Mouse (Mus musculus) stomach, postnatal 0 days (tissue): ENCODE measurements around the gene Vtcn1. TPM values are rescaled to one million over a fixed set of nuclear protein-coding genes. Genes with fewer than 3 reads are reported as not detected.
"Not testable (repeated sequence)": the region's sequence is repeated elsewhere in the genome, so short reads cannot be mapped to it uniquely, and the experiment has no call there.

Experiments
- ATAC-seq: fragments of 200-750 bp; cut with Nextera tagmentation; 2 replicates; pipeline ENCODE4 v1.8.0; 2017; ENCODE audit not compliant: low FRiP score, low TSS enrichment
- DNase-seq: peaks from one replicate; pipeline ENCODE4 v3.0.0-alpha.2; 2016; ENCODE audit warnings: low spot score
- H3K27ac ChIP-seq: fragments of 300-500 bp; sonication (generic); replicated peaks from 2 replicates; pipeline ENCODE4 v1.5.1; 2014; ENCODE audit warnings: mild to moderate bottlenecking, control low read depth
- H3K27me3 ChIP-seq: fragments of 300-500 bp; sonication (generic); 2 replicates; pipeline ENCODE4 v1.6.1; 2014; ENCODE audit warnings: low read length; ENCODE audit not compliant: control insufficient read depth, insufficient read depth
- H3K36me3 ChIP-seq: fragments of 300-500 bp; sonication (generic); 2 replicates; pipeline ENCODE4 v1.6.1; 2014; ENCODE audit warnings: low read length, mixed read lengths; ENCODE audit not compliant: control insufficient read depth, insufficient read depth
- H3K4me1 ChIP-seq: fragments of 300-500 bp; sonication (generic); replicated peaks from 2 replicates; pipeline ENCODE4 v1.6.1; 2014; ENCODE audit warnings: antibody characterized with exemption; ENCODE audit not compliant: control insufficient read depth, insufficient read depth
- H3K4me2 ChIP-seq: fragments of 300-500 bp; sonication (generic); replicated peaks from 2 replicates; pipeline ENCODE4 v1.6.1; 2014; ENCODE audit warnings: low read depth, mild to moderate bottlenecking, control low read depth, moderate library complexity
- H3K4me3 ChIP-seq: fragments of 300-500 bp; sonication (generic); 2 replicates; pipeline ENCODE4 v1.5.1; 2014; ENCODE audit warnings: low read depth, low read length, control low read depth
- H3K9ac ChIP-seq: fragments of 300-500 bp; sonication (generic); 2 replicates; pipeline ENCODE4 v1.6.1; 2014; ENCODE audit warnings: mild to moderate bottlenecking, low read length, control low read depth, mixed read lengths
- H3K9me3 ChIP-seq: fragments of 300-500 bp; sonication (generic); 2 replicates; pipeline ENCODE4 v1.6.1; 2016; ENCODE audit warnings: low read length; ENCODE audit not compliant: control insufficient read depth
- CTCF ChIP-seq: IDR thresholded peaks from 2 replicates; pipeline ENCODE4 v1.5.1; 2016; ENCODE audit warnings: antibody characterized with exemption, low read depth, mild to moderate bottlenecking, moderate library complexity
- EP300 ChIP-seq: optimal IDR thresholded peaks from 2 replicates; pipeline ENCODE3; 2016; ENCODE audit warnings: antibody characterized with exemption
- WGBS: fragments of 180-500 bp; shearing (Covaris S2); extraction: QIAGEN DNeasy Blood & Tissue Kit; methylation state at CpG from one replicate; pipeline ENCODE4 v1.1.7; 2014; 5-methylcytosine and 5-hydroxymethylcytosine counted together
- polyA plus RNA-seq: library from polyadenylated mRNA; unstranded; fragments of >200 nt; fragmentation: Nextera tagmentation; extraction: Ambion mirVana; gene quantifications from 2 replicates; pipeline ENCODE4 v1.2.1, GENCODE M21; 2015

The Vtcn1 gene
- polyA plus RNA-seq, 1 experiment from 2014 or later = 1.7 TPM

DNA sequence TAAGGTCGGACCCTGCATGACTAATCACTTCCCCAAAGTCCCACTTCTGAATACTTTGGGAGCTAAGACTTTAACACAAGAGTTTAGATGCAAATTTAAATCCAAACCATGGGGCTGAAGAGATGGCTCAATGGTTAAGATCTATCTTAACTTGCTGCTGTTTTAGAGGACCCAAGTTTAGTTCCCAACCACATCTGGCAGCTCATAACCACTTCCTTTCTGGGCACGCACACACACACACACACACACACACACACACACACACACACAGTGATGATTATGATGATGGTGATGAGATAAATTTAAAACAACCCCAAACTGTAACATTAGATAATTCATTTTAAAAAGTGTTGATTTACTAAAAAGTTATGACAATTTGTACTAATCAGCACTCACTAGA lies 13.4 kb upstream of the Vtcn1 start:
- no peak overlapping the region for H3K27ac ChIP-seq
- WGBS = 85% methylated on average over 2 of the region's 2 CpGs
- DNase-seq (no peak), ATAC-seq (no peak)
- no peaks in the 10 kb centered on the region for H3K9me3 ChIP-seq
- no peaks in the 10 kb centered on the region for H3K27me3 ChIP-seq
- no peak overlapping the region for H3K4me2 ChIP-seq
- no peak overlapping the region for H3K4me3 ChIP-seq
- H3K4me1 ChIP-seq = no peaks in the 10 kb centered on the region
- H3K36me3 ChIP-seq = no peaks in the 10 kb centered on the region
- no peak overlapping the region for H3K9ac ChIP-seq
- no peak for TF ChIP-seq EP300
- TF ChIP-seq CTCF = no peak

DNA sequence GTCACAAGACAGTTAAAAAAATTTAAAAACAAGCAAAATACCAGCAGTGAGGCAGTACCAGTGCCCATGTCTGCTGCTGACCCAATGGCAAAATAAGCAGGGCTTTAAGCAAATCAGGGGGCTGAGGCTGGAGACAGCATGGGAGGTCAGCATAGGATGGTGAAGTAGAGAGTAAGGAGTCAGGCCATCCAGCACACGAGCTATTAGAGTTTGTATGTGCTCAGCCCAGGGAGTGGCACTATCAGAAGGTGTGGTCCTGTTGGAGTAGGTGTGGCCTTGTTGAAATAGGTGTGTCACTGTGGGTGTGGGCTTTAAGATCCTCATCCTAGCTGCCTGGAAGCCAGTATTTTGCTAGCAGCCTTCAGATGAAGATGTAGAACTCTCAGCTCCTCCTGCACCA lies 9.8 kb upstream of the Vtcn1 start:
- DNase-seq, H3K4me2 ChIP-seq, H3K27ac ChIP-seq, H3K36me3 ChIP-seq, H3K4me3 ChIP-seq, H3K9ac ChIP-seq, H3K4me1 ChIP-seq, H3K27me3 ChIP-seq, H3K9me3 ChIP-seq: not testable (repeated sequence)
- WGBS = 25% methylated on average over 1 of the region's 1 CpGs
- ATAC-seq = peak; percentile 56

DNA sequence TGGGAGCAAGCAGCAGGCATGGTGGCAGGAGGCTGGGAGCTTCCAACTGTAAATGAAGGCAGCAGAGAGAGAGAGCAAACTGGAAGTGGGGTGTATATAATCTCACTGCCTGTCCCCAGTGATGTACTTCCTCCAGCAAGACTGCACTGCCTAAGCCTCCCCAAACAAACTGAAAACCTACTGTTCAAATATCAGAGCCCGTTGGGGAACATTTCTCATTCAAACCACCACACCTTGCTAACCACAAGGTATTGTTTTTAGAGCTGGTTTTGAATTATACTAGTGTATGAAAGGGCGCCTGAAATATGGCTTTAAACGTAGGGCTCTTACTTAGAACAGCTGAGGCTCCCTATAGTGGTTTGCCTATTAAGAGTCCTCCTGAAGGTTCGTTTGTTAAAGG lies 6.5 kb upstream of the Vtcn1 start:
- ATAC-seq = peak; percentile 79
- peak overlapping the region; percentile 77 for H3K27ac ChIP-seq

DNA sequence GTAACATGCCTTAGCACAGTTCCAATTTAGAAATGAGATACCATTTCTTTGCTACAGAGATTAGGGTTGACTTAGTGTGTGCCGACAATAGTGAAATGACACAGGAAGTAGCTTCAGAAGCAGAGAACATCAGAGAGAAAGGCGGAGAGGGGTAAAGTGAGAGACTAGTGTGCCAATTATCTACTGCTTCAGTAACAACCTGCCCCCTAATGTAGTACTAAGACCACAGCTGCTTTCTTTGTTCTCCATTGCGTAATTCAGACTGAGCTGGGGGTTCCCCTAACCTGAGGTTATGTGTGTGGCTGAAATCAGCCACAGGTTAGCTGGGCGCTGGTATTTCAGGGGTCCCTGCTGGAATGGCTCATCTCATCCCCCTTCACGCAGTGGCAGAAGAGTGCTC lies 5.7 kb upstream of the Vtcn1 start:
- Histone ChIP-seq H3K27me3 (no peaks in the 10 kb centered on the region), H3K36me3 (no peaks in the 10 kb centered on the region), H3K9me3 (no peaks in the 10 kb centered on the region), H3K27ac (peak overlapping the region; percentile 77), H3K4me2 (no peak overlapping the region), H3K4me1 (no peaks in the 10 kb centered on the region), H3K4me3 (no peak overlapping the region), H3K9ac (no peak overlapping the region)
- DNase-seq (no peak), ATAC-seq (no peak)
- TF ChIP-seq CTCF = no peak
- TF ChIP-seq EP300 = no peak
- 93% methylated on average over 5 of the region's 5 CpGs for WGBS

More for the DNA sequence above, 6.5 kb upstream of the Vtcn1 start:
- H3K9me3 ChIP-seq = no peaks in the 10 kb centered on the region
- no peak overlapping the region for H3K4me3 ChIP-seq
- WGBS = 53% methylated on average over 4 of the region's 4 CpGs
- no peak overlapping the region for H3K4me2 ChIP-seq
- DNase-seq = peak; percentile 41
- H3K36me3 ChIP-seq = no peaks in the 10 kb centered on the region
- H3K27me3 ChIP-seq = no peaks in the 10 kb centered on the region
- H3K9ac ChIP-seq = no peak overlapping the region
- TF ChIP-seq EP300 (no peak), CTCF (no peak)
- H3K4me1 ChIP-seq = no peaks in the 10 kb centered on the region

DNA sequence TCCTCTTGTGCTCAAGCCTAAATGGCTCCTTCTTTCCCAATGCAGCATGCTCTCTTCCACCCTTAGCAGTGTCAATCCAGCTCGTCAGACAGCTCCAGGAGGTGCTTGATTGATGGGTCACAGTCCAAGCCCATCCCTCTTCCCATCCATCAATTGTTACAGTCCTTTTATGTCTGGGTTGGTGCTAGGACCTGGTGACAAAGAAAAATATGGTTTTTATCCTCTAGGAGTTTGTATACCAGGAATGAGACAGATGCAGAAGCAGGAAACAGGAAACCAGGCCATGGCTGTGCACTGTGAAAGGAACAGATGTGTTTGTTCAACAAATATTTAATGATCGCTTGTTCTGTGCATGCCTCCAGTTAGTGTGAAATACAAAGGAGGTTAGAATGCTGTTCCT lies 4.4 kb upstream of the Vtcn1 start:
- 23% methylated on average over 2 of the region's 2 CpGs for WGBS
- Histone ChIP-seq H3K36me3 (no peaks in the 10 kb centered on the region), H3K27me3 (no peaks in the 10 kb centered on the region), H3K4me1 (no peaks in the 10 kb centered on the region), H3K4me3 (no peak overlapping the region), H3K27ac (peak overlapping the region; percentile 31; the same call in 1 of the 2 replicates), H3K9ac (no peak overlapping the region), H3K4me2 (no peak overlapping the region), H3K9me3 (no peaks in the 10 kb centered on the region)
- DNase-seq (no peak), ATAC-seq (peak; percentile 70)
- TF ChIP-seq EP300 = no peak
- no peak for TF ChIP-seq CTCF

DNA sequence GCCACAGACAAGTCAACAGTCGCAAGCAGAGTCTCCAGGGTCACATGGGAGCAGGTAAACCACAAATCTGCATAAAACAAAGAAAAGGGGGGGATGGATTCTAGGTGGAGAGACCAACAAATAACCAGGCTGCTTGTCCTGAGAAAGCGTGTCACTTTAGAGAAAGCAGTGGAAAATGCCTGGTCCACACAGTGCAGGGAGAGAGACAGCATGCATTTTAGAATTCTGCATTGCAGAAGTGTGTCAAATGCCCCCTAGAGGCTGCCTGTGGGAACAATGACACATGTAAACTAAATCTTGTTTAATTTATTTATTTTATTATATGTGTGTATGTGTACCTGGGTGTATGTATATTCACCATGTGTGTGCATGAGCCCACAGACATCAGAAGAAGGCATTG lies 4.0 kb upstream of the Vtcn1 start:
- H3K27ac ChIP-seq = peak overlapping the region; percentile 31; the same call in 1 of the 2 replicates
- peak; percentile 51 for ATAC-seq
- 31% methylated on average over 2 of the region's 2 CpGs for WGBS

More for the DNA sequence above, 4.0 kb upstream of the Vtcn1 start:
- Histone ChIP-seq H3K9me3 (no peaks in the 10 kb centered on the region), H3K9ac (no peak overlapping the region), H3K4me1 (no peaks in the 10 kb centered on the region), H3K27me3 (no peaks in the 10 kb centered on the region), H3K4me2 (no peak overlapping the region), H3K36me3 (no peaks in the 10 kb centered on the region), H3K4me3 (no peak overlapping the region)
- peak; percentile 55 for DNase-seq
- TF ChIP-seq EP300 = no peak
- peak; percentile 73 for TF ChIP-seq CTCF
